Mouse (Mus musculus): ENCODE results near the gene Tas2r134. TPM values are rescaled to one million over a fixed set of nuclear protein-coding genes. Genes with fewer than 3 reads are reported as not detected.

The Tas2r134 gene
- not detected for total RNA-seq (2021)
- long read RNA-seq, experiment 1: 0 reads
- long read RNA-seq, experiment 2: 0 reads

DNA sequence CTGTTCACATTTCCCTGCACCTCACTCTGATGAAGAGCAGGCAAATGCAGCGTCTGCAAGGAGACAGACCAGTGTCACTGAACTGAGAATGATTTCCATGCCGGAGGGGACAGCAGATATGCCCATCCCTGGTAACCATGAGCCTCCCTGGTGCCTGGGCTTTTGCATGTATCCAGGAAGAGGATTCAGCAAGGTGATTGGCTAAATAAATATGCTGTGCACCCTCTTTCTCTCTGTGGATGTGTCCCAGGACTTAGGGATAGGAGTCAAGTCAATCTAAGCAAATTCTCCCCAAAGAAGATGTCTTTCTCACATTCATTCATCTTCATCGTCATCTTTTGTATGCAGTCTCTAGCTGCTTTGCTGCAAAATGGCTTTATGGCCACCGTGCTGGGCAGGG, at the start of gene Tas2r134:
Gene Tas2r134 (plus strand): TSS at position 301 of the 400 bp plus-strand sequence.
- intact Hi-C loops (cut with DNase I): no loop called here
- no peak for DNase-seq

DNA sequence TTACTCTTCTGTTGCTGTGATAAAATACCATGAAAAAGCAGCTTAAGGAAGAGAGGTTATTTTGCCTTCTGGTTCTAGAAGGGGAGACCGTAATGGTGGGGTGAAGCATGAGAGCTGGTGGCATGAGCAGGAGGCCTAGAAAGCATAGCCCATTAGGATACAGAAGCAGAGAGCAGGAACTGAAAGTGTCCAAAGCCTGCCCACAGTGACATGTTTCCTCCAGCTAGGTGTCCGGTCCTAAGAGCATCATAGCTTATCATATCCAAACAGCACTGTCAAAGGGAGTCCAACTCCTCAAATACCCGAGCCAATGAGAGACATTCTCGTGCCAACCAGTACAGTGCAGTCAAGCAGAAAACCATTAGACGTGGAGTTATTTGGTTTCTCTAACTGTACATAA, 47.5 kb upstream of the Tas2r134 start:
- intact Hi-C loops (cut with DNase I): no loop called here
- no peak for DNase-seq

DNA sequence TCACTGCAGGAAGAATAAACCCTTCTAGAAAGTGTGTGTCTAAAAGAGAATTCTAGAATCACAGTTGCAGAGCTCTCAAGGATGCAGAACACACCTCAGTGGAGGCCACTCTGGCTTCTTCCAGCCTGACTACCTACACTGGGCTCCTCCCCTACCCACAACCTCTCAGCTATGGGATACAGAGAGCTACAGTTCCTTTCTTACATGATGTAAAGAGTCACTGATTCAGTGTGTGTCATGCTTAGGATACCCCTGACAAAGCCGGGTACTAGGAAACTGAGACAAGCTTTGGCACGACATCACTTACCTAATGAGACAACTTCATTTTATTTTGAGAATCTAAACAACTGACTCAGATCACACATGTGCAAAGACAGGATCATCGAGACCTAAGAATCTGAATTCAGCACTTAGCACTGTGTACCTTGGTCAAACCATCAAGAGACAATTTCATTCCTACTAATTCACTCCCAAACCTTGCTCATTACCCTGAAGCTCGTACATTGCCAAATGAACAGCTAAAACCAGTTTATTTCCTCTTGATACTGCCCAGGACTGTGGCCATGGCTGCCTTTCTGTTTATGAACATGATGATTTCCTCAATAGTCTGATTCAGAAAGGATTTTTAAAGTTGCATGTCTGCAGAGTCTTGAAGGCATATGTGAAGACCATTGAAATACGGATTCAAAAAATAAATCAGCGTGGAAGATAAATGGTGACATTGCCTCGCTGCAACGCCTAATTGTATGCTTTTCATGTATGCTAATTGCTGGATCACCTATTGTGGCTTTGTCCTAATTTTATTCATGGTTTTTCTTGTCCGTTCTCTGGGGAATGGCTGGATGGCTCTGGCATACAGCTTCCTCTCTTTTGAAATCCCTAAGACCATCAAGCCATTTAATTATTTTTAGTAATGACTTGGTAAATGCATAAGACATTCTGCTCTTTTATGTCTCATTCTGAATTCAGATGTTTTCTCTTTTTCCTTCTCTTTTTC, 43.0 kb upstream of the Tas2r134 start:
- intact Hi-C loops (cut with DNase I): no loop called here
- no peak for DNase-seq

DNA sequence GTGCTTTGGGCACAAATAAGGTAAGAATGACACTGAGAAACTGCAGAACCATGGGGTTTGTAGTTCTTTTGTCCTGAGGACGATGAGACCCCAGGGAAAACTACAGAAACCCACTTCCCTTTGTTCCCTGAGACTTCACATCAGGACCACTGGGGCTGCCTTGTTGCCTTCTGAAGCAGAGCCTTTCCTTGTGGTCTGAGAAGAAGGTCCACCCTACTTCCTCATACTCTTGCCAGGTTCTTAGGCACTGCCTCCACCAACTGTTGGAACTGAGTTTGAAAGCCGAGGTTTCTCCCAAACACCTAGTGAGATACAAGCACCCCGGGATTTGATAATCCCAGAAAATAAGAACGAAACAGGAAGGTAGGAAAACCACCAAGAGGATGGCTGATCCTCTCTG, 39.0 kb upstream of the Tas2r134 start:
- no peak for DNase-seq
- intact Hi-C loops (cut with DNase I): no loop called here

DNA sequence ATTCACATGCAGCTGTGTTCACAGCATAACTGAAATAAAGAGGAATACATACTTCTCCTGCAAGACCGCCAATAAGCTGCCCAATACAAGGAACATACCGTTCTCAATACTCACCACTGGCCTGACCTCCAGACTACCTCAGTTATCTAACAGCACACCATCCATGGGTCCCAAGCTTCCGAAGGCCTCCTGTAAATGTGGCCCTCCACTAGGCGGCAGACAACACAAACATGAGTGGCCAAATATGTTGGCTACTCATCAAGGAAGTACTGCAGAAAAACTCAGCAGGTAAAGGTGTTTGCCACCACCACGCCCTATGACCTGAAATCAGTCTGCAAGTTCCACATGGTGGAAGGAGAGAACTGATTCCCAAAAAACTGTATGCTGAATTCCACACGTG, 38.4 kb upstream of the Tas2r134 start:
- DNase-seq: peak in 1 of 2 experiments; percentile 5
- intact Hi-C loops (cut with DNase I): no loop called here

DNA sequence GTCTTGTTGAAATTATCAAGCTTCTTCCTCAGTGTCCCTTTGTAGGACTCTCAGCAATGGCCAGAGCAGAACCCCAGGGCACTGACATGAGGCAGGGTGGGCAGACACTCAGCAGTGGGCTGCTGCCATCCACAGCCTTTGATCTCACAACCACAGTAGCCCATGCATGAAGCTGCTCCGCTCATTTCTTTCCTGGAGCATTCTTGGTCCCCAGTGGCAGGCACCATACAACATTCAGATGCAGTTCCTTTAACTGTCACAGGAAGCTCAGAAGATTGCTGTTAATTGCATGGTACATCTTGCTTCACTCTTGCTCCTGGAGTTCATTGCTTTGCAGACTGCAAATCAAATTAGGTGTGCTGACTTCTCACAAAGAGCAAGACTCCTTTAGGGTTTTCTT, 37.7 kb upstream of the Tas2r134 start:
- intact Hi-C loops (cut with DNase I): no loop called here

DNA sequence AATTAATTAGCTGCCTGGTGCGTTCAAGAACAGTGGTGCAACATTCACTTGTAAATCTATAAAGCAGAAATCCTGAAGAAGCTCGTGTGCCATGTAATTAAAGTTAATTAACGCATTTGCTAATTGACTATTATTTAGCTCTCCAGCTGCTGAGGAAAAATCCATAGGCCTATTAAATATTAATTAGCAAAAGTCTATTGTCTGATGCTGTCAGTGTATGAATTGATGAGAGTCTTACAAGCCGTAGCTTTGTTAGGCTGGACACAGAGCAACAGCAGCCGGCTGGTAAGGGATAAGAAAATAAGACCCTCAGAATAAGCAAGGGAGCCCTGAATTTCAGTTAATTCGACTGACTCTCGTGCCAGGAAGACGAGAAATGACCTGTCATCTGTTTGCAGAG, 37.0 kb upstream of the Tas2r134 start:
- intact Hi-C loops (cut with DNase I): no loop called here
- no peak for DNase-seq

More for the DNA sequence above, 37.7 kb upstream of the Tas2r134 start:
- DNase-seq: no peak

DNA sequence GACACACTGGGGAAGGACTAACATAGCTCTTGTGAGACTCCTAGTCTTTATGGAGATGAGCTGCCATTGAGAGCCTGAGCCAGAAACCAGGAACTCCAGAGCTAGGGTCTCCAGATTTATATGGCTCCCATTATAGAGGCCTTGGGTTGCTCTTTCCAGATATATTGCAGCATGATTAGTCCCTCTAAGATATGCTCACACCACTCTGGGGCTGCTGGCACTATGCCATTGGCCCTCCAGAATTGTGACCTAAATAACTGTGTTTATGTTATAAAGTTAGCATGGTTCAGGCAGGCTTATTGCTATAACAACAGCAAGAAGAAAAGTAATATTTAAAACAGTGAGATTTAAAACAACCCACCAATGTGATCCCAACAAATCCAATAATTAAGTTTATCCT, 35.2 kb upstream of the Tas2r134 start:
- intact Hi-C loops (cut with DNase I): no loop called here
- DNase-seq: no peak

DNA sequence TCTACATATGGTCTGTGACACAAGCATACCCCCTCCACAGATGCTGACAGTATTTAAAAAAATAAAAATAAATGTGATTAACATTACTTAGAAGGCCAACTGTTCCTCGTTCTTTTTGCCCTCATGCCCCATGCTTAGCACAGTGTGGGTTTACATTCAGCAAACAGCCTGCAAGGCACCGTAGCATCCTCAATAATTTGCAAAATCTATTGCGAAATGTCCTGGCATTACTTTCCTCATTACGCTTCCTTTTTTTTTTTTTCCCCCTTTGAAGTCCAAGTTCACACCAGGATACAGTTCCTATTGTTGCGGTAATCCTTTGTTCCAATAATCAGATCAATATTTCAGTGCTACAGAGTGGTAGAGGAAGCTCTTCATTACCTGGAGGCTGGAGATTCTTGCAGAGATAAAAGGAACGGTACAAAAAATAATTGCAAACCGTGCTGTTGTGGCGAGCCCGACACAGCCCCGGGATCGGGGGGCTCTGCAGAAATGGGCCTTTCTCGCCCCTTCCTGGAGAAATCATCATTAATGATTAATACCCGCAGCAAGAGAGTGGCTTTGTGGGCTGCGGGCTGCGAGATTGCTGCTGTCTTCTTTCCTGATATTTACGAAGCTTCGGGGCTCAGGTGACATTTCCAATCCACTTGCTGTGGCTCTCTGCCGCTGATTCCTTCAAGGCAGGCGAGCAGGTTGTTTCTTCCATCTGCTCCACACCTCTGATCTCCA, 27.7 kb upstream of the Tas2r134 start:
- intact Hi-C loops (cut with DNase I): no loop called here
- no peak for DNase-seq

DNA sequence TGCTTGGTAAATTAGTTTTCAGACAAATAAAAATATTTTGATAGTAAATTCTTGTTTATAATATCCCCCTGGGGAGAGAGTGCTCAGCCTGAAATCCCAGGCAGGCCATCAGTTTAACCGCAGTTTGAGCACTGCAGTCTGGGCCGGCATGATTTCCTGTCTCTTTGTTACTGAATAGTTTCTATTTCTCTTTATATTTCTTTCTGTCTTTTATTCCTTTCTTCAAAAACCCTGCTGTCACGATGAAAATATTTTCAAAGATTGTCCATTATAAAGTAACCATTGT, 27.2 kb upstream of the Tas2r134 start:
- intact Hi-C loops (cut with DNase I): no loop called here
- no peak for DNase-seq

DNA sequence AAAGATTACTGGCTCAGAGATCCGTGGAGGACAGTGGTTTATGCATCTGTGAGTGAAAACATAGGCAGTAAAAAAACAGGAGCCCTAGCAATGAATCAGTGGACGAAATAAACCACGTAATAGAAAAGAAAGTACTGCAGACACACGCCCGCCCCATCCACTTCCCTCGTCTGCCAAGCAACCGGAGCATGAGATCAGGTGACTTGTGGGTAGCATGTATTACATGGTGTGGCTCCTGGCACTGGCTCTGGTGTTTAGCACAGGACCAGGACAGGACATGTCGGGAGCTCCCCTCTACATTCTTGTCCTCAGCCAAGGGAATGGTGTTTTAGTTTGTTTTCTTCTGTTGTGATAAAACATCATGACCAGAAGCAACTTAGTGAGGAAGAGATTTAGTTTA, 26.4 kb upstream of the Tas2r134 start:
- intact Hi-C loops (cut with DNase I): no loop called here
- DNase-seq: no peak

DNA sequence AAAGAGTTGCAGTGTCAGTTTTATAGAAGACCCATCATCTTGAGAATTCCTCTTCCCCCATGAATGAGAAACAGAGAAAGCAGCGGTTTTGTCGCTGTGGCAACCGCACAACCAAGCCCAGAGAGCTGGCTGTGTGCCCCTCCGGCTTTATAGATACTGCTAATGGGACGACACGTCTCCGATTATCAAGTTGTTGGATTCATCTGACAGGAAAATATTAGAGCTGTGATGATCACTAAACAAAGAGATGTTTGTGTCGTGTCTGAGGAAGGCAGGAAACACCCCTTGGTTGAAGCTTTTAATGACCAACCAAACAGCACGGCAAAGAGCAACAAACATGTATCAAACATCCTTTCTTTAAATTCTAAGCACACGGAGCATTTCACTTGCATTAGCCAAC, 17.0 kb upstream of the Tas2r134 start:
- intact Hi-C loops (cut with DNase I): no loop called here
- DNase-seq: peak in 1 of 2 experiments; percentile 15

DNA sequence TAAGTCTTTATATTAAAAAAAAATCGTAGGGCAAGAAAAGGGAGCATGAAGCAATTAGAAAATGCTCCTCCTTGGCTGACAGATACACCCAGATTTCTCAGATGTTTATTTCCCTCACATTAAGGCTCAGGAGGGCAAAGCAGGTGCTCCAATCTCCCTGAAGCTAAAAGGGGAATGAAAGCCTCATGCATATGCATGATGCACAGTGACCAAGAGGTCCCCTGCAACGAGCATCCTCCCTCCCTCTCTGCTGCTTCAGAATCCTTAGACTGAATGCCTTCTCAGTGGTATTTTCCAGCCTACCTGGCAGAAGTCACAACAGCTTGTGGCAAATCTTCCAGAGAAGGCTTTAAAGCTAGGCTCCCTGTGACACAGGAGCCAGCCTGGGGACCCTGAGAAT, 16.4 kb upstream of the Tas2r134 start:
- DNase-seq: no peak
- intact Hi-C loops (cut with DNase I): no loop called here

DNA sequence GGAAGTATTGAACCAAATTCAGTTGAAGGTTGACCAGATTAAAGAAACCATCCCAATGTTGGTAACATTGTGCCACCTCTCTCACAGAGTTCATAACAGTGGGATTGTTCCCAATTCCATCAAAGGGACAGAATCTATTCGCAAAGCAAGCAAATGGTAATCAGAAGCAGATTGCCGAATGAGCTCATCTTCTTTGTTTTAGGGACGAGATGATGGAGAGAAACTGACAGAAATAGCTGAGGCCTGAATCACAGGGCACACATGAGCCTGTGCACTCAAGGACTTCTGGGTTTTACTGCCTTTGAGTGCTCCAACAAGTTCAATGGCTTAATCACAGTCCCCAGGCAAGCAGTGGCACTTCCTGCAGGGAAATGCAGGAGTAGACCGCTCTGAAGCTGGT, 13.6 kb upstream of the Tas2r134 start:
- intact Hi-C loops (cut with DNase I): no loop called here
- DNase-seq: no peak

DNA sequence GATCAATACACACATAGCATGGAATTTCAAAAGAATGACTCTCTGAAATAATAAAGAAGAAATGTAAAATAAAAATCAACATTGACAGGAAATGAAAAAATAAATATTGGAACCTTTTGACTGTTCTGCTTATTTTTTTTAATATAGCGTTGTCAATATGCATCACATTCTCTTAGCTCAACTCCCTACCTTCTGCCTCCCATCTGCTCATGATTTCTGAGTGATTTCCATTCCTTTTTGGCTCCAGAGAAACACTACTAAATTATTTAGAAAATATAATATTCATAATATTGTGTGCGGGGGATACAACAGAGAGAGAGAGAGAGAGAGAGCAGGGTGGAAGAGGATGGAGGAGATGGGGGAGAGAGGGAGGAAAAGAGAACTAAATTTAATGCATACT, 5.4 kb upstream of the Tas2r134 start:
- DNase-seq: no peak
- intact Hi-C loops (cut with DNase I): no loop called here

DNA sequence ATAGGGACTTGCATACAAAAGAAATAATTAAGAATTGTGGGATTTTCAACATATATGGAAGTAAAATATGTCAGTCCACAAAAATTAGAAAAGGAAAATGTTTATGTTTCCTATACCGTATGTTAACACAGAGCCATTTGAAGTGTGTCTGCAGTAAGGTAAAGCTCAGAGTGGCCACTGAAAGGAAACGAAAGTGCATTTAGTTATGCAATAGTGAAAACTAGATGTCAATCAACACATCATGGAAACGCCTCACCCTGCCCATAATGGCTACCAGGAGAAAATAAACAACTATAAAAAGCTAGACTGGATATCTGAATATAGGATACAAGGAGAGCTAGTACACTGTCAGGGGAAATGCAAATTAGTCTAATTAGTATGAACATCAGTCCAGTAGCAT, 1.3 kb upstream of the Tas2r134 start:
- no peak for DNase-seq
- intact Hi-C loops (cut with DNase I): no loop called here

DNA sequence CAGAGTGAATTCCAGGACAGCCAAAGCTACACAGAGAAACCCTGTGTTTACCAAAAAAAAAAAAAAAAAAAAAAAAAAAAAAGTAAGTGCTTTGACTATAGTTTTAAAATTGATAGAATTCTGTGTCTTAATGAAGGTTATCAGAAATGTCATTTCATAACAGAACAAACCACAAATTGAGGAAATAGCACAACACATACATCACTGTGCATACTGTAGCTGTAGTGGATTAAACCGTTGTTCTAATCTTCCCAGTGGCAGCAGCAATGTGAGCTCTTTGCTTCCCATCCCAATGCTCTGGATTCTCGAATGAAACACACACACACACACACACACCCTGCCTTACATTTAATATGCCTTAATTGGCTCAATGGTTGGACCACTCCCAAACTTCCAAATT, 4.1 kb downstream of the Tas2r134 start:
- no peak for DNase-seq
- intact Hi-C loops (cut with DNase I): no loop called here

DNA sequence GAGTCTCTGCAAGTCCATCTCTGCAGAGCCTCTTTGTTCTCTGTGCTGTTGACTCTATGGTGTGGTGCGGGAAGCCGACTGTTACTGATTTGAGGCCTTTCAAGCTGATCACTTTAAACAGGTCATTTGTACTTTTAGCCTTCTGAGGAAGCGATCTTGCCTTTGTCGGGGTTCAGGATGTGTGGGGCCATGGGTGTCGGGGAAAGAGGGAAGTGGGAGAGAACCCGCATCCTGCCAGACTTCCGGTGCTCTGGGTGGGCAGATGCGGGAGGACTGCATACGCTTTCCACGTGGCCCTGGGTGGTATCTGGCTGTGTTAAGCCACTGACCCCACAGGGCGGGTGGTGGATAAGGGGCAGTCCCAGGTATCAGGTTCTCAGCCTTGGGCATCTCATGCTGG, 10.4 kb downstream of the Tas2r134 start:
- no peak for DNase-seq
- intact Hi-C loops (cut with DNase I): no loop called here

DNA sequence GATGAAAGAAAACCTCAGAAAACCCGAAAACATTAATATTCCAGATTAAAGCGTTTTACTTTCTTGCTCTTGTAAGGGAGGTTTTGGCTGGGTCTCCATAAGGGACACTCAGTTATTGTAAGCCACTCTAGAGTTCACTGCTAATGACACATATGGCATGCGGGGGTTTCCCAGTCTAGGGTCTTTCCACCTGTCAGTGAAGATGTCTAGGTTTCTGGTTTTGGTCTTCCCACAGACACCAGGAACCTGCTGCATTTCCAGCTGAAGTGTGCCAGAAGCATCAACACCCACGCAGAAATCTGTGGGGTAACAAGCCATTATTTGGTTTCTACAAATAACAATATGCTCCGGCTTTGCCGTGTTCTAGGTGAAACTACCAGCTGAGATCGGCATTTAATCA, 14.3 kb downstream of the Tas2r134 start:
- no peak for DNase-seq
- intact Hi-C loops (cut with DNase I): no loop called here

DNA sequence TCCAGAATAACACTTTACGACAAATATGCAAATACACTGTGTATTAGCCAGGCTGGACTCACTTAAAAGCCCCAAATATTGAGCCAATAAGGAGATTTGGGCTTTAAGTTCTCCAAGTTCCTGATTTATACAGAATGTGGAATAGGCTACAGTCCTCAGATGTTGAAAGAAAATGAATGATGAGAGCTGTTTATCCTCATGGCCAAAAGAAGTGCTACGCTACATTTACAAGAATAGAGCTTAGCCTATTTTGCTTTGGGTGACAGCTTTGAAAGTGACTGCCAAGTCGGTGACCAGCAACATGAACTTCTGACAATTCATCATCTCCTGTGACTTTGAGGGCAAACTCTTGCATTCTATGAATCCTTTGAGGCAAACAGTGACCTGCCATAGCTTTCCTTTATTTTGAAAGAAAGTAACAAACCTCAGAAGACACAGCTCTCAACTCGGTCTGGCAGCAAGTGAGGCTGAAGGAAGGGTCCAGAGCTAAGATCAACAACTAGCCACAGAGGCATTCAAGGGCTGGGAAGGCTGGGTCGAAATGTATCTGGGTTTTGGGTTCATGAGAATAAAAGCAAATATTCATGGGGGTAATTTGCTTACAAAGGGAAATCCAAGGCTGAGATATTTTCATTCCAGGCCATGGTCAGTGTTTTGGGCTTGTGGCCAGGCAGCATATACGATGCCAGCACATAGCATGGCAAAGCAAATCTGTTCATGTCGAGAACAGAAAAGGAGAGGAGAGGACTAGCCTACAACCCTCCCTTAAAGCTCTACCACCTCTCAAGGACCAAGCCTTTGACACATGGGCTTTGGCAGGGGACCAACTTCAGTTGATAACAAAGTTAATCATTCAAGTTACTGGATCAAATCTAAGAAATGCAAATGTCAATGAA, 16.2 kb downstream of the Tas2r134 start:
- no peak for DNase-seq
- intact Hi-C loops (cut with DNase I): no loop called here

DNA sequence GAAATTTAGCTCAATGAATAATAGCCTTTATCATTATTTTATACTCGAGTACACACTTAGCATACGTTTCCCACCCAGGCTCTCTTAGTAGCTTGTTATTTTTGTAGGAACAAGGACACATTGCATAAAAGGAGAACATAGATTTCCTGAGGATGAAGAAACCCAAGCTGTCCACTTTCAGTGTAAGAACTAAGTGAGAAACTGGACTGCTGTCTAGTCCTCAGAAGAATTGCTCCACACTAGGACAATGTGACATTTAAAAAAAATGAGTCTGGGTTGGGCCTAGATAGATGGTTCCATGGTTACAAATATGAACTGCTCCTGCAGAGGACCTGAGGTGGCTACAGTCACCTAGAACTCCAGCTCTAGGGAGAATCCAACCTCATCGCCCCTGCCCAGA, 20.7 kb downstream of the Tas2r134 start:
- no peak for DNase-seq

More for the DNA sequence above, 20.7 kb downstream of the Tas2r134 start:
- intact Hi-C loops (cut with DNase I): no loop called here

Data from heart, postnatal 14 days (tissue).